Mouse (Mus musculus) ES-Bruce4 (cell line): ENCODE data around the gene Wdtc1.

Source experiments
- CTCF ChIP-seq: IDR thresholded peaks from one replicate; pipeline ENCODE4 v1.8.1; 2011; ENCODE audit warnings: low read depth, low read length
- EP300 ChIP-seq: IDR thresholded peaks from 2 replicates; pipeline ENCODE4 v1.6.1; 2011; ENCODE audit warnings: low read depth, low read length; ENCODE audit not compliant: insufficient read depth
- POLR2A ChIP-seq: IDR thresholded peaks from one replicate; pipeline ENCODE4 v1.8.1; 2011; ENCODE audit warnings: low read length; ENCODE audit not compliant: insufficient read depth

GRCm38 (mm10) chr4:133346577-133346976 lies 6.7 kb downstream of the Wdtc1 start:
- no peak for TF ChIP-seq CTCF
- no peak for TF ChIP-seq EP300
- no peak for TF ChIP-seq POLR2A
